Mouse (Mus musculus) MEL (cell line): ENCODE data around the gene Ctsw.

ENCODE experiments used
- CTCF ChIP-seq, 3 experiments: IDR thresholded peaks in 2 of 3; conservative IDR thresholded peaks in 1 of 3; 2 replicates each; pipeline ENCODE4 v1.5.1; 2011 to 2012; ENCODE audit warnings: low read length in 3 of 3, low read depth in 2 of 3, mild to moderate bottlenecking in 2 of 3, improper control_type of control experiment in 1 of 3, inconsistent platforms in 1 of 3, mixed read lengths in 1 of 3, moderate library complexity in 1 of 3; ENCODE audit not compliant: control insufficient read depth in 1 of 3, insufficient read depth in 1 of 3, poor library complexity in 1 of 3, severe bottlenecking in 1 of 3
- E2F4 ChIP-seq: IDR thresholded peaks from 2 replicates; pipeline ENCODE4 v1.6.1; 2011; ENCODE audit warnings: low read depth, low read length, improper control_type of control experiment, borderline replicate concordance
- EP300 ChIP-seq, 2 experiments: IDR thresholded peaks; 2 replicates each; pipeline ENCODE4 v1.6.1; 2011; ENCODE audit warnings: improper control_type of control experiment in 2 of 2, low read length in 2 of 2, low read depth in 1 of 2, mild to moderate bottlenecking in 1 of 2
- JUND ChIP-seq: IDR thresholded peaks from 2 replicates; pipeline ENCODE4 v1.6.1; 2011; ENCODE audit warnings: low read depth, mild to moderate bottlenecking, improper control_type of control experiment, low read length
- MAX ChIP-seq: IDR thresholded peaks from 2 replicates; pipeline ENCODE4 v1.6.1; 2011; ENCODE audit warnings: low read length, improper control_type of control experiment
- MAZ ChIP-seq: IDR thresholded peaks from 2 replicates; pipeline ENCODE4 v1.6.1; 2012; ENCODE audit warnings: low read depth, mild to moderate bottlenecking, inconsistent platforms, low read length, improper control_type of control experiment
- MXI1 ChIP-seq: IDR thresholded peaks from 2 replicates; pipeline ENCODE4 v1.6.1; 2011; ENCODE audit warnings: mild to moderate bottlenecking, low read depth, low read length, improper control_type of control experiment
- POLR2A ChIP-seq, 2 experiments: IDR thresholded peaks; 2 replicates each; pipeline ENCODE4 v1.6.1; 2011 to 2012; ENCODE audit warnings: low read length in 2 of 2, mild to moderate bottlenecking in 2 of 2, control low read depth in 1 of 2, improper control_type of control experiment in 1 of 2, low read depth in 1 of 2, moderate library complexity in 1 of 2; ENCODE audit not compliant: control insufficient read depth in 1 of 2, insufficient read depth in 1 of 2, poor library complexity in 1 of 2
- POLR2AphosphoS5 ChIP-seq: IDR thresholded peaks from 2 replicates; pipeline ENCODE4 v1.6.1; 2012; ENCODE audit warnings: low read depth, borderline replicate concordance, mild to moderate bottlenecking, inconsistent platforms, low read length, moderate library complexity, mixed read lengths
- TCF12 ChIP-seq: IDR thresholded peaks from 2 replicates; pipeline ENCODE4 v1.6.1; 2014; ENCODE audit warnings: low read depth, mild to moderate bottlenecking, inconsistent platforms, low read length, improper control_type of control experiment, moderate library complexity
- UBTF ChIP-seq: IDR thresholded peaks from 2 replicates; pipeline ENCODE4 v1.6.1; 2012; ENCODE audit warnings: low read depth, mild to moderate bottlenecking, inconsistent platforms, low read length, improper control_type of control experiment, moderate library complexity, borderline replicate concordance; ENCODE audit not compliant: insufficient read depth
- USF2 ChIP-seq, 2 experiments: IDR thresholded peaks; 2 replicates each; pipeline ENCODE4 v1.6.1; 2011 to 2012; ENCODE audit warnings: improper control_type of control experiment in 2 of 2, low read length in 2 of 2, borderline replicate concordance in 1 of 2, inconsistent platforms in 1 of 2, low read depth in 1 of 2, mild to moderate bottlenecking in 1 of 2; ENCODE audit not compliant: insufficient read depth in 1 of 2

DNA sequence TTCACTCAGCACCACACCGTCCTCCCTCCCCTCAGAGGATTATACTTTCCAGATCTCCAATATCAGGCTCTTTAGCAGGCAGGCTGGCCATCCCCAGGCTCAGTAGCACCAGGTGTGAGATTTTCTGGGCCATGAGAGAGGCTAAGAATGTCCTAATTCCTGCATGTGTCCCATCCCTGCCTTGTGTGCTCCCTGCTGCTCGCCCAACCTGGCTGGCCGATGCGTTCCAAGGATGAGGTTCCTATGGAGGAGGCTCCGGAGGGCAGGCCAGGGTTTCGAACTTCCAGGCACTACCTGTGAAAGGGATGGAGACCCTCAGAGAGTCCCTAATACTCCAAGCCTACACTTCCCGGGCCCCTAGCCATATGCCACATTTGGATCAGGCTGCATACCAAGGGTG is 17.5 kb upstream of the Ctsw start:
- TF ChIP-seq CTCF (IDR thresholded peaks at IDR 0.05 in 2 of 3, conservative IDR thresholded peaks at IDR 0.05 in 1 of 3; ENCODE audit: control insufficient read depth in 1 of 3, insufficient read depth in 1 of 3, low read depth in 2 of 3, low read length in 3 of 3, poor library complexity in 1 of 3, severe bottlenecking in 1 of 3) = no peak
- no peak for TF ChIP-seq EP300 (IDR thresholded peaks at IDR 0.05; ENCODE audit: low read depth in 1 of 2, low read length in 2 of 2)
- TF ChIP-seq TCF12 = no peak
- TF ChIP-seq MXI1 = no peak
- TF ChIP-seq POLR2A (IDR thresholded peaks at IDR 0.05; ENCODE audit: control insufficient read depth in 1 of 2, insufficient read depth in 1 of 2, low read depth in 1 of 2, low read length in 2 of 2, poor library complexity in 1 of 2) = no peak
- TF ChIP-seq POLR2AphosphoS5 = no peak
- TF ChIP-seq UBTF = no peak
- TF ChIP-seq MAZ = no peak
- no peak for TF ChIP-seq E2F4
- no peak for TF ChIP-seq USF2 (IDR thresholded peaks at IDR 0.05; ENCODE audit: borderline replicate concordance in 1 of 2, insufficient read depth in 1 of 2, low read depth in 1 of 2, low read length in 2 of 2)
- TF ChIP-seq MAX = no peak
- TF ChIP-seq JUND = no peak
